Mouse (Mus musculus): Measurements from ENCODE around the gene Sarm1. TPM values are rescaled to one million over a fixed set of nuclear protein-coding genes. Genes with fewer than 3 reads are reported as not detected.
A peak's percentile ranks its signal among the peaks of the same experiment; 100 is the strongest.
"Not testable (repeated sequence)": the region's sequence is repeated elsewhere in the genome, so short reads cannot be mapped to it uniquely, and the experiment has no call there.

Sarm1 gene
- 0.16 and 0.29 TPM in 2 replicates for polyA plus RNA-seq (2015; fragmentation: Nextera tagmentation; extraction: Ambion mirVana)

DNA sequence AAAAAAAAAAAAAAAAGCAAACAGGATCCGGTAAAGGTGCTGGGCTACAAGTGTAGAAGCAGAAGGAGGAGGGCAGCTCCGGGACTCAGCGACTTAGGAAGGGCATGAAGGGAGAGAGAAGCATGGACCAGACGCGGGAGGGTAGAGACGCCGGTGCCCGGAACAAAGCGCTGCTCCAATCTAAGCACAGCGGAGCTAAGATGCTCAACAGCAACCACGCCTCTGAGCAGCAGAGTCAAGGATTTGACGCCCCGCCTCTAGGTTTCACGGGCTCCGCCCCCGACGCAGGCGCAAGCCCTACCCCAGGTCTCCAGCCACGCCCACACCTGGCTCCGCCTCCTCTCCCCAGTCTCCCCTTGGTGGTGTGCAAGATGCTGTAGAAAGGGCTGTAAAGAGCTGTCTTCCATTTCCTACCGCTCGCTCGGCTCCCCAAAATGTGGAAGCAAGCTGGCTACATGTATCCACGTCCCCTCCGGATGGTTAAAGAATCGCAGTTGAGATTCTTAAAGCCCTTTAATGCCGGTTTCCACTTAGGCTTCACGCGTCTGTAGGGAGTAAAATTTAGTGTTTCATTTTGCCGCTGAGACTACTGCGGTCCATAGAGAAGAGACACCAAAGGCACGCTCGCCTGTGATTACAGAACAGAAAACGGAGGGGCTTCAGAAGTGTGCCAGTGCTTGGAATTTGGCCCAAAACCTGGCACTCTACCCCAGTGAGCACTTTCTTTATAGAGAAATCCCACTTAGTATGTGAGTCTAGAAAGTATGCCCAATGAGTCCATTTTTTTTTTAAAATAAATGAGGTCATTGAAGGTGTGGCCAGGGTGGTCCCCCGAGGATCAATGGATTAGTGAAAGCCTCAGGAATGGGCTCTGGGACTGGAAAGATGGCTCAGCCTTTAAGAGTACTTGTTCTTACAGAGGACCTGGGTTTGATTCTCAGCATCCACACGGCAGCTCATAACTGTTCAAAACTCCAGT is at the start of gene Sarm1:
Gene Sarm1, minus strand, starts transcription at position 211 of the 979 bp plus-strand sequence.
- Histone ChIP-seq H3K27me3 (peaks cover 83% of the 10 kb centered on the region), H3K4me3 (replicated peaks) (peak within 1 kb of the TSS; percentile 51), H3K36me3 (no peaks in the 10 kb centered on the region), H3K27ac (peak within 1 kb of the TSS; percentile 59), H3K4me2 (peak within 1 kb of the TSS; percentile 75), H3K9ac (no peak within 1 kb of the TSS), H3K4me1 (replicated peaks) (peaks cover 25% of the 10 kb centered on the region), H3K9me3 (replicated peaks) (no peaks in the 10 kb centered on the region)
- 4% methylated on average over 36 of the region's 36 CpGs for WGBS (ENCODE audit: insufficient replicate concordance)
- peak; percentile 91 for DNase-seq
- peak; percentile 88 for ATAC-seq (ENCODE audit: low read depth)

GRCm38 (mm10) chr11:78545181-78545580 is 47.6 kb upstream of the Sarm1 start:
- H3K9me3 ChIP-seq (replicated peaks), result no peaks in the 10 kb centered on the region
- no peak overlapping the region for H3K4me3 ChIP-seq (replicated peaks)
- H3K4me1 ChIP-seq (replicated peaks), result peaks cover 55% of the 10 kb centered on the region
- H3K36me3 ChIP-seq, result peaks cover 47% of the 10 kb centered on the region
- H3K27ac ChIP-seq, result no peak overlapping the region
- H3K4me2 ChIP-seq, result no peak overlapping the region
- H3K27me3 ChIP-seq, result no peaks in the 10 kb centered on the region
- no peak overlapping the region for H3K9ac ChIP-seq
- DNase-seq (no peak), ATAC-seq (ENCODE audit: low read depth) (no peak)
- WGBS (ENCODE audit: insufficient replicate concordance), result 35% methylated on average over 8 of the region's 8 CpGs

DNA sequence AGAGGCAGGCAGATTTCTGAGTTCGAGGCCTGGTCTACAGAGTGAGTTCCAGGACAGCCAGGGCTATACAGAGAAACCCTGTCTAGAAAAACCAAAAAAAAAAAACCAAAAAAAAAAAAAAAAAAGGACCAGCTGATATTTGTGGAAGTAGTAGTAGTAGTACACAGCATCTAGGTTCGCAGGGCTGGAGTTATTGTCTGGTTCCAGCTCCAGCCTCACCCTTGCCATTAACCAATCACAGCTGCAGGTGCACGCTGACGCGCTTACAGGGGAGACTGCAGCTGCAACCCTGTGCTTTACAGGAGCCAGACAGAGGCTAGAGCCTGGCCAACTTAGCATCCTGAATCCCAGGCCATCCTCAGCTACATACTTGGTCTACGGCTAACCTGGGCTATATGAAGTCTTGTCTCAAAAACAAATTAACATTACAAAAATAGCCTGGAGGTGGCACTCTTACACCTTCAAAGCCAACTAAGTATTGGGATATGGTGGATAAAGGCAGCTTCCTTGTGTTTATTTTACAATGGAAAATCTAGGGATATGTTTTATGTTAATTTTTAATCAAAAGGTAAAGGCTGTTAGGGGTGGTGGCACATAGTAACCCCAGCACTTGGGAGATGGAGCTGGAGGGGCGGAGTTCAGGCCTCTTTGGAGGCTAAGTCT is 47.0 kb upstream of the Sarm1 start:
- H3K4me3 ChIP-seq (replicated peaks), result no peak overlapping the region
- no peak overlapping the region for H3K9ac ChIP-seq
- no peak for ATAC-seq (ENCODE audit: low read depth)
- WGBS (ENCODE audit: insufficient replicate concordance), result 85% methylated on average over 7 of the region's 7 CpGs
- H3K4me2 ChIP-seq, result no peak overlapping the region
- H3K27me3 ChIP-seq, result no peaks in the 10 kb centered on the region
- peaks cover 53% of the 10 kb centered on the region for H3K36me3 ChIP-seq
- no peak overlapping the region for H3K27ac ChIP-seq
- no peaks in the 10 kb centered on the region for H3K9me3 ChIP-seq (replicated peaks)
- no peak for DNase-seq
- peaks cover 49% of the 10 kb centered on the region for H3K4me1 ChIP-seq (replicated peaks)

DNA sequence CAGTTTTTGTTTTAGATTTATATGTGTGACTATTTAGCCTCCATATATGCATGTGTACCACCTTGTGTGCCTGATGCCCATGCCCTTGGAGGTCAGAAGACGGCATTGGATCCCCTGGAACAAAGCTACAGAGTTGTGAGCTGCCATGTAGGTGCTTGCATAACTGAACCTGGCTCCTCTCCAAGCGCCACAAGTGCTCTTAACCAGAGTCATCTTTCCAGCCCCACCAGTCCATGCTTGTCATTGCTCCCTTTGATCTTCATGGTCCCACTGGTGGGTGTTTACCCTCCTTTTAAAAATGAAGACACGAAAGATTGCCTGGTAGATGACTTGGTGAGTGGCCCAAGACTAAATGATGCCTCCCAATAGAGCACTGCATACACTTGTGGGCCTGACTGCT is 42.8 kb upstream of the Sarm1 start:
- WGBS (ENCODE audit: insufficient replicate concordance), result 76% methylated on average over 3 of the region's 3 CpGs
- peak overlapping the region; percentile 27; the same call in 1 of the 2 replicates for H3K27ac ChIP-seq
- ATAC-seq (ENCODE audit: low read depth), result no peak
- no peak for DNase-seq
- H3K9me3 ChIP-seq (replicated peaks), result no peaks in the 10 kb centered on the region
- no peak overlapping the region for H3K4me3 ChIP-seq (replicated peaks)
- no peaks in the 10 kb centered on the region for H3K27me3 ChIP-seq
- peaks cover 55% of the 10 kb centered on the region for H3K36me3 ChIP-seq
- H3K9ac ChIP-seq, result no peak overlapping the region
- H3K4me1 ChIP-seq (replicated peaks), result peaks cover 40% of the 10 kb centered on the region
- no peak overlapping the region for H3K4me2 ChIP-seq

DNA sequence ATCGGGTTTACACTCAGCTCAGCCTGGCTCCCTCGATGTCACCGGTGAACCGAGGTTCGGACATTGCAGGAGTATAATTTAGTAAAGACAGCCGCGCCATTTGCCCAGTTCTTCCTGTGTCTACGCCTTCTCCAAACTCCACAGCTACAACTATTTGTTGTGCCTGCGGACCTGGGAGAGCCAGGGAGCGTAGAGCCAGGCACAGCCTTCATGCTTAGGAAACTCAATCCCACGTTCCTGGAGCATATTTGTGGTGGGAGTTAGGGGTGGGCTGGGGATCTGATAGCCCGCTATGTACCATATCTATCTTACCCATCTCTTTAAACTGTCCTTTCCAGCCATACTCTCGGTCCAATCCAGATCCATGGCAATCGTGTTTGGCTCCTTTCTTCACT is 39.1 kb upstream of the Sarm1 start:
- H3K4me2 ChIP-seq, result peak overlapping the region; percentile 94
- H3K9ac ChIP-seq, result peak overlapping the region; percentile 94
- ATAC-seq (ENCODE audit: low read depth), result no peak; the same call in 1 of the 2 replicates
- under 1% methylated on average over 14 of the region's 14 CpGs for WGBS (ENCODE audit: insufficient replicate concordance)
- peaks cover 43% of the 10 kb centered on the region for H3K4me1 ChIP-seq (replicated peaks)
- H3K9me3 ChIP-seq (replicated peaks), result no peaks in the 10 kb centered on the region
- H3K4me3 ChIP-seq (replicated peaks), result peak overlapping the region; percentile 85
- no peak for DNase-seq
- H3K27ac ChIP-seq, result peak overlapping the region; percentile 90
- no peaks in the 10 kb centered on the region for H3K27me3 ChIP-seq
- H3K36me3 ChIP-seq, result peaks cover 25% of the 10 kb centered on the region

DNA sequence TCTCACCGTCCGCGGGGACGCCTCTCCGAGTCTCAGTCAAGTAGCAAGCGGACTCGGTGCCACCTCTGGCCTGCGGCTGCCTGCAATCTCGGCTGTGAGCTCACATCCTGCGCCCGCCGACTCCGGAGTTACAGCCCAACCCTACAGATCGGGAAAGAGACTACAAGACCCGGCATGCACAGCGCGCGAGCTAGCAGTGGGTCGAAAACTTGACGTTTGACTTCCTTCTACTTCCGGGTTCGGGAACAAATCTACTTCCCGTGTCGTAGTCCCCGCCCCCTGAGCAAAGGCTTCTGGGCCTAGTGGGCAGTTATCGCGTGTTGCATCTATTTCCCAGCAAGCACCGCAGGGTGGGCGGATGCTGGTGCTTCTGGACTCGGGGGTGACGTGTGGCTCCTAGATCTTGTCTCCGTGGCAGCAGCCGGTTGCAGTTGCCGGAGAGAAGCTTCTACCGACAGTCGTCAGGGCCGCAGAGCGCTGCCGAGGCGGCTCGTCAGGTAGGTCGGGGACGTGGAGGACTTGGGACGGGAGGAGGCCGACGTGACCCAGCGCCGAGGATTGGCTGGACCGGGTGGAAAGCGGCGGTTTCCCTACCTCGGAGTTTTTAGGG is 38.6 kb upstream of the Sarm1 start, which contains the start of the genes Tnfaip1 and Ift20:
Gene Tnfaip1, minus strand, starts transcription at position 253 of the 610 bp plus-strand sequence.
Gene Ift20, plus strand, starts transcription at position 282 of the 610 bp plus-strand sequence.
- peak; percentile 99 for DNase-seq
- Histone ChIP-seq H3K9ac (peak within 1 kb of the TSS; percentile 94), H3K4me1 (replicated peaks) (peaks cover 43% of the 10 kb centered on the region), H3K27ac (peak within 1 kb of the TSS; percentile 90), H3K9me3 (replicated peaks) (no peaks in the 10 kb centered on the region), H3K4me3 (replicated peaks) (peak within 1 kb of the TSS; percentile 85), H3K36me3 (peaks cover 21% of the 10 kb centered on the region), H3K27me3 (no peaks in the 10 kb centered on the region), H3K4me2 (peak within 1 kb of the TSS; percentile 94)
- ATAC-seq (ENCODE audit: low read depth), result peak; percentile 96
- WGBS (ENCODE audit: insufficient replicate concordance), result under 1% methylated on average over 52 of the region's 52 CpGs

DNA sequence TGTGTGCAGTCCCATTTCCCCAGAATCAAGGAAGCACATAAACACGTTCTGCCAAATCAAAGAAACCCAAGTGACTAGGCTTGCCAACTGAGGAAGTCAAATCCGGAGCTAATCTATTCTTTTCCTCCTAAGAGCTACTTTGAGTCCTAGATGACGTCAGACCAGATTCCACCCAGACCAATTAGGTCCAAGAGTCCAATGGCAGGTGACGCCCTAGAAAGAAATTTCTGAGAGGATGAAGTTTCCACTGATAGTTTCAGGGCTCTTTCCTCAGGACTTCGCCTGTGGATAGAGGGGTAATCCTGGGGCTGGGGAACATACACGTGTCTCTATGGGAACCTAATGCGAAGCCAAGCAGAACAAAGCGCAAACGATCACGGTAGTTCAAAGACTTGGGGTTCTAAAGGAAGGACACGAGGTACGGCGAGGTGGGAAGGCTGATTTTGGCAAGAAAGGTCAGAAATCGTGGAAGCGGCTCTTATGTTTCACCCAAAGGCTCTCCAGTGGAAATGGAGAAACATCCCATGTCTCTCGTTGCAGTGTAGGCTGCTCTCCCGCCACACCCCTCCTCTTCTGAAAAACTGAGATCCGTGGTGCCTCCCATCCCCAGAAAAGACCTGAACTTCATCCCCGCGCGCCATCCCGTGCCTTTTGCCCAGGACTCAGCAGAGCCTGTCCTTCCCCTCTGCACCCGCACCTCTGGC is 38.0 kb upstream of the Sarm1 start:
- H3K4me1 ChIP-seq (replicated peaks), result peaks cover 42% of the 10 kb centered on the region
- under 1% methylated on average over 23 of the region's 23 CpGs for whole genome bisulfite sequencing (ENCODE audit: insufficient replicate concordance)
- H3K27ac ChIP-seq, result peak overlapping the region; percentile 84
- no peak for DNase-seq
- H3K9ac ChIP-seq, result peak overlapping the region; percentile 73
- H3K9me3 ChIP-seq (replicated peaks), result no peaks in the 10 kb centered on the region
- peaks cover 15% of the 10 kb centered on the region for H3K36me3 ChIP-seq
- ATAC-seq (ENCODE audit: low read depth), result no peak
- H3K4me3 ChIP-seq (replicated peaks), result peak overlapping the region; percentile 85
- H3K27me3 ChIP-seq, result no peaks in the 10 kb centered on the region
- H3K4me2 ChIP-seq, result peak overlapping the region; percentile 94

GRCm38 (mm10) chr11:78534516-78534915 is 37.0 kb upstream of the Sarm1 start:
- no peak overlapping the region for H3K27ac ChIP-seq
- 69% methylated on average over 4 of the region's 4 CpGs for WGBS (ENCODE audit: insufficient replicate concordance)
- H3K36me3 ChIP-seq, result peaks cover 4% of the 10 kb centered on the region
- DNase-seq (no peak), ATAC-seq (ENCODE audit: low read depth) (no peak)
- peak overlapping the region; percentile 94 for H3K4me2 ChIP-seq
- no peaks in the 10 kb centered on the region for H3K27me3 ChIP-seq
- H3K4me1 ChIP-seq (replicated peaks), result peaks cover 39% of the 10 kb centered on the region
- H3K9me3 ChIP-seq (replicated peaks), result no peaks in the 10 kb centered on the region
- peak overlapping the region; percentile 85; the same call in 1 of the 2 replicates for H3K4me3 ChIP-seq (replicated peaks)
- H3K9ac ChIP-seq, result peak overlapping the region; percentile 73; the same call in 1 of the 2 replicates

DNA sequence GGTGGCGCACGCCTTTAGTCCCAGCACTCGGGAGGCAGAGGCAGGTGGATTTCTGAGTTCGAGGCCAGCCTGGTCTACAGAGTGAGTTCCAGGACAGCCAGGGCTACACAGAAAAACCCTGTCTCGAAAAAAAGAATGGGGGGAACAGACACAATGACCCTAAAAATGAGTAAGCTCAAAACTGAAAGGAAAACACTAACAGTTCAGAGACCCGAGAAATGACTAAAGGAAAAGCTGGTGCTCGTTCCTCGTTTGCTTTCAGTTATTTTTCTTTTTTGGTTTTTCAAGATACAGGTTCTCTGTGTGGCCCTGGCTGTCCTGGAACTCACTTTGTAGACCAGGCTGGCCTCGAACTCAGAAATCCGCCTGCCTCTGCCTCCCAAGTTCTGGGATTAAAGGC is 34.0 kb upstream of the Sarm1 start:
- peaks cover 26% of the 10 kb centered on the region for H3K36me3 ChIP-seq
- H3K9ac ChIP-seq; DNase-seq; H3K27ac ChIP-seq; H3K4me3 ChIP-seq (replicated peaks); H3K9me3 ChIP-seq (replicated peaks); H3K4me2 ChIP-seq; ATAC-seq (ENCODE audit: low read depth); H3K27me3 ChIP-seq: not testable (repeated sequence)
- WGBS (ENCODE audit: insufficient replicate concordance), result 75% methylated on average over 10 of the region's 10 CpGs
- H3K4me1 ChIP-seq (replicated peaks), result peaks cover 16% of the 10 kb centered on the region

GRCm38 (mm10) chr11:78531046-78531445 is 33.5 kb upstream of the Sarm1 start:
- H3K4me2 ChIP-seq, result no peak overlapping the region
- H3K9ac ChIP-seq, result no peak overlapping the region
- no peaks in the 10 kb centered on the region for H3K27me3 ChIP-seq
- WGBS (ENCODE audit: insufficient replicate concordance), result 52% methylated on average over 6 of the region's 6 CpGs
- no peak overlapping the region for H3K4me3 ChIP-seq (replicated peaks)
- no peaks in the 10 kb centered on the region for H3K9me3 ChIP-seq (replicated peaks)
- peaks cover 30% of the 10 kb centered on the region for H3K36me3 ChIP-seq
- H3K4me1 ChIP-seq (replicated peaks), result peaks cover 16% of the 10 kb centered on the region
- H3K27ac ChIP-seq, result peak overlapping the region; percentile 24; the same call in 1 of the 2 replicates
- DNase-seq, result no peak
- no peak for ATAC-seq (ENCODE audit: low read depth)

Data from liver, embryonic 13.5 days (tissue).